Mouse (Mus musculus): ENCODE data around the gene Dnase1. TPM values are rescaled to one million over a fixed set of nuclear protein-coding genes. Genes with fewer than 3 reads are reported as not detected.
"Not testable (repeated sequence)": the region's sequence is repeated elsewhere in the genome, so short reads cannot be mapped to it uniquely, and the experiment has no call there.

Gene Dnase1
- 4.9 and 8.6 TPM in 2 replicates for polyA plus RNA-seq (2015; fragmentation: Nextera tagmentation; extraction: Ambion mirVana)

DNA sequence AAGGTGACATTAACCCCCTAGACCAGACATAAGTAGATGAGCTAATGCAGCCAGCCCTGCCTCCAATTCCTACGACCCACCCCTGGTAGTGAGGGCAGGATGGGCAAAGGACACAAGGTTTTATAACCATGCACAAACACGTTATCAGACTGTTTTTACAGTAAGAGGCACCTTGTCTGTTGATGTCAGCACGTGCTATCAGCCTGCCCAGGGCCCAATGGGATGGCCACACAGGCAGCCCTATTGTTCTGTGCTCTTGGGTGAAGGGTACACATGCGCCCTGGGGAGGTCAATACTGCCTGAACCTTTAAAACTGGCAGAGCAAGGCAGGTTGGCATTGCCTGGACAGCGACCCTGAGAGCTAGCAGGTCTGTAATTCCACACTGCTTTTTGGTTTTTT, at the start of gene Dnase1:
Gene Dnase1, plus strand, starts transcription at position 136 of the 400 bp plus-strand sequence.
- H3K36me3 ChIP-seq (ENCODE audit: control insufficient read depth, insufficient read depth) = peaks cover 16% of the 10 kb centered on the region; the same call in 1 of the 2 replicates
- H3K4me1 ChIP-seq (replicated peaks; ENCODE audit: control insufficient read depth, insufficient read depth, low read length) = no peaks in the 10 kb centered on the region
- no peaks in the 10 kb centered on the region for H3K9me3 ChIP-seq (ENCODE audit: control insufficient read depth, low read length)
- ATAC-seq = no peak
- H3K9ac ChIP-seq (replicated peaks; ENCODE audit: low read depth, low read length) = no peak within 1 kb of the TSS
- 91% methylated on average over 5 of the region's 5 CpGs for WGBS
- no peaks in the 10 kb centered on the region for H3K27me3 ChIP-seq (replicated peaks; ENCODE audit: control insufficient read depth, insufficient read depth, low read length)
- H3K4me3 ChIP-seq (replicated peaks; ENCODE audit: low read length) = no peak within 1 kb of the TSS
- H3K27ac ChIP-seq (ENCODE audit: low read length) = no peak within 1 kb of the TSS
- H3K4me2 ChIP-seq (ENCODE audit: low read length) = no peak within 1 kb of the TSS

DNA sequence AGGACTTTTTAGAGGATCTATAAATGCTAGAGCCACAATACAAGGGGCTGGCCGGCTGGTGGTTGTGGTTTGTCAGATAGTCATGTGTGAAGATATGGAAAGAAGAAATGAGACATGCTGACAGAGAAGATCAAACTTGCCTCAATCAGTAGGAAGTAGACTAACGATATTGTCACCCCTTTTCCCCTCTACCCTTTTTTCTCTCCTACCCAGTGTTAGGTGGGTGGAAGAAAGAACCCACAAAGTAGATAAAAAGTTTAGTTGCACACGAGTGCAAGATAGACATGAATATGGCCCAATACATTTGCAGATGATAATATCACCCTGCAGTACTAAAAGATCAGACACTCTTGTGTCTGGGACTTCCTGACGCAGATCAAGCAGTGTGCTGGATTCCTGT, 48.3 kb upstream of the Dnase1 start:
- H3K36me3 ChIP-seq (ENCODE audit: control insufficient read depth, insufficient read depth) = peaks cover 61% of the 10 kb centered on the region
- no peaks in the 10 kb centered on the region for H3K9me3 ChIP-seq (ENCODE audit: control insufficient read depth, low read length)
- H3K4me3 ChIP-seq (replicated peaks; ENCODE audit: low read length) = no peak overlapping the region
- H3K27ac ChIP-seq (ENCODE audit: low read length) = no peak overlapping the region
- no peaks in the 10 kb centered on the region for H3K27me3 ChIP-seq (replicated peaks; ENCODE audit: control insufficient read depth, insufficient read depth, low read length)
- ATAC-seq = no peak
- no peak overlapping the region for H3K4me2 ChIP-seq (ENCODE audit: low read length)
- H3K9ac ChIP-seq (replicated peaks; ENCODE audit: low read depth, low read length) = no peak overlapping the region
- WGBS = 90% methylated on average over 4 of the region's 4 CpGs
- no peaks in the 10 kb centered on the region for H3K4me1 ChIP-seq (replicated peaks; ENCODE audit: control insufficient read depth, insufficient read depth, low read length)

DNA sequence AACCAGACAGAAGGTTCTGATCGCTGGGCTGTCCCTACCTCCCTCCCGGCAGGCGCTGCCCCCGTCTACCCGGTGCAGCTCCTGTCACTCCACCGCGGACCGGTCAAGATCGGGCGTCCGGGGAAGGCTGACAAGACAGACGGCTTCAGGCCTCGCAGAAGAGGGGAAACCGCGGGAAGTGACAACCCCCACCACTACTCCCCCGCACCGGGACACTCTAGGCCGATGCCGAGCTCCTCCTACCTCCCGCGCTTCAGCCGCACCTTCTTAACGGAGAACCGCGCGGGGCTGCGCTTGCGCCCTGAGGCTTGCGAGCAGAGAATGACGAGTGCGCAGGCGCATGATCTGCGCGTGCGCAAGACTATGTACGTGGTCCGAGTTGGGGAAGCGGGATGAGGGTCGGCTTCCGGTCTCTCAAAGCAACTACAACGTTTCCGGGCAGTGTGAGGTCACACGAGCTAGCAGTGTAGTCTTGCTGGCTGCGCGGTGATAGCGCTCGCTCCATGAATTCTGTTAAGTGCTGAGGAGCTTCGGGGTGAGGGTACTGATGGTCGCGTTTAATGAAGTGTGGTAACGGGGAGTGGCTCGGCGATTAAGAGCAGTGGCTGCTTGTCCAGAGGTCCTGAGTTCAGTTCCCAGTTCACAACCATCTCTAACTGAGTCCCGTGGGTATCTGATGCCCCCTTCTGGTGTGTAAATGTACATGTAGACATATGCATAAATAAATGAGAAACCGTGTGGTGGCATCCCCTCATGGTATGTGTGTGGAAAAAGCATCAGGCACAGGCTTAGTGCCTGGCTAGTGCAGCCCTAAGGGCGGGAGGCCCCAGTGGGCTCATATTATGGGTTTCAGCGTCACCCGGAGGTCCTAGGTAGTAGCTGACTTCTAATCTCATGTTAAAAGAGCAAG, 33.0 kb upstream of the Dnase1 start, which contains the start of gene Slx4:
Gene Slx4, minus strand, starts transcription at position 282 of the 910 bp plus-strand sequence.
- no peaks in the 10 kb centered on the region; the same call in 1 of the 2 replicates for H3K9me3 ChIP-seq (ENCODE audit: control insufficient read depth, low read length)
- peak within 1 kb of the TSS; percentile 87 for H3K4me2 ChIP-seq (ENCODE audit: low read length)
- H3K4me3 ChIP-seq (replicated peaks; ENCODE audit: low read length) = peak within 1 kb of the TSS; percentile 88
- peak within 1 kb of the TSS; percentile 84 for H3K9ac ChIP-seq (replicated peaks; ENCODE audit: low read depth, low read length)
- H3K36me3 ChIP-seq (ENCODE audit: control insufficient read depth, insufficient read depth) = peaks cover 7% of the 10 kb centered on the region; the same call in 1 of the 2 replicates
- H3K27ac ChIP-seq (ENCODE audit: low read length) = peak within 1 kb of the TSS; percentile 87
- ATAC-seq = peak; percentile 97
- under 1% methylated on average over 58 of the region's 58 CpGs for WGBS
- no peaks in the 10 kb centered on the region for H3K27me3 ChIP-seq (replicated peaks; ENCODE audit: control insufficient read depth, insufficient read depth, low read length)
- H3K4me1 ChIP-seq (replicated peaks; ENCODE audit: control insufficient read depth, insufficient read depth, low read length) = peaks cover 15% of the 10 kb centered on the region

DNA sequence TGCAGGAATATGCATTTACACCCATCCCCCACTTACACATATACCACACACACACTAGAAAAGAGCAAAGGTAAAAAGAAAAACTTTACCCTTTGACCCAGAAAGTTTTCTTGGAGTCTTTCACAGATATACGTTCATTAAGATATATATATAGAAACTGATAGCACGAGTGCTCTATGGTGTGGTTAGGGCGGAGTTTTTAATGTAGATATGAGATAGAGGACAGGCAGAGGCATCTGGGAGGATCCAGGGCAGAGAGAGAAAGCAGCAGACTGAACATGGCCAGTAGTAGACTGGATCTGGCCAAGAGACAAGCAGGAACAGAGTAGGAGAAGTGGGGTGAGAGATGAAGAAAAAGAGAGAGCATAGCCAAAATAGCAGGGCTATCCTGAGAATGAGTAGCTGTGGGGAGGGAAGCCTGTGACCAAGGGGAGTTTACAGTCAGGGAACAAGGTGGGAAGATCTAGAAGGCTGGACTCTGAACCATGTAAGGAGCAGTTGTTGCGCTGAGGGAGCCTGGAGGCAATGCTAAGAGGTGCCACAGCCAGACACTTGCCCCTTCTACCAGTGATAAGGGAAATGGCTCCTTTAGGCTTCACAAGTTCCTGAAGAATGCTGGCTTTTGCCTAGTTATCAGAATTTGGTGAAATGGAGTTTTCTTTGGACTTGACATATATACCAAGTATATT, 23.7 kb upstream of the Dnase1 start:
- Histone ChIP-seq H3K9me3 (ENCODE audit: control insufficient read depth, low read length) (no peaks in the 10 kb centered on the region), H3K9ac (replicated peaks; ENCODE audit: low read depth, low read length) (no peak overlapping the region), H3K4me3 (replicated peaks; ENCODE audit: low read length) (no peak overlapping the region), H3K4me1 (replicated peaks; ENCODE audit: control insufficient read depth, insufficient read depth, low read length) (no peaks in the 10 kb centered on the region), H3K4me2 (ENCODE audit: low read length) (no peak overlapping the region), H3K27me3 (replicated peaks; ENCODE audit: control insufficient read depth, insufficient read depth, low read length) (no peaks in the 10 kb centered on the region), H3K27ac (ENCODE audit: low read length) (no peak overlapping the region), H3K36me3 (ENCODE audit: control insufficient read depth, insufficient read depth) (no peaks in the 10 kb centered on the region)
- WGBS = 80% methylated on average over 4 of the region's 4 CpGs
- no peak for ATAC-seq

DNA sequence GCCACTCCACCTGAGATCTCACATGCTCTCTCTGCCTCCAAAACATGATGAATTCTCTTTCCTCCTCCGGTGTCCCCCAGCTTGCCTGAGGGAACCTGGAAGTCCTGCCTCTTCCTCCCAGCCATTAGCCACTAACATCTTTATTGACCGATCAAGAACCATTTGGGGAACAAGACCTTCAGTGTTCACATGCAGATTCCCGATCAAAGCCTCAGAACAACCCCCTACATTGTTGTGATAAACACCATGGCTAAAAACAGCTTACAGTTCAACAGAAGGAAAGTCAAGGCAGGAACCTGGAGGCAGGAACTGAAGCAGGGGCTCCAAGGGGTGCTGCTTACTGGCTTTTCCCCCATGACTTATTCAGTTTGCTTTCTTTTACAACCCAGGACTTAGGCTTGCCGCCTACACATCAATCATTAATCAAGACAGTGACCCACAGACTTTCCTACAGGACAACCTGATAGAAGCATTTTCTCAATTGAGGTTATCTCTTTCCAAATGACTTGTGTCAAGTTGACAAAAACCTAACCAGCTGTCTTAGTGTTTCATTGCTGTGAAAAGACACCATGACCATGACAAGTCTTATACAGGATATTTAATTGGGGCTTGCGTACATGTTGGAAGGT, 22.6 kb upstream of the Dnase1 start:
- Histone ChIP-seq H3K4me2 (ENCODE audit: low read length) (no peak overlapping the region), H3K27ac (ENCODE audit: low read length) (no peak overlapping the region), H3K9ac (replicated peaks; ENCODE audit: low read depth, low read length) (no peak overlapping the region), H3K36me3 (ENCODE audit: control insufficient read depth, insufficient read depth) (no peaks in the 10 kb centered on the region), H3K27me3 (replicated peaks; ENCODE audit: control insufficient read depth, insufficient read depth, low read length) (no peaks in the 10 kb centered on the region), H3K4me3 (replicated peaks; ENCODE audit: low read length) (no peak overlapping the region), H3K4me1 (replicated peaks; ENCODE audit: control insufficient read depth, insufficient read depth, low read length) (no peaks in the 10 kb centered on the region), H3K9me3 (ENCODE audit: control insufficient read depth, low read length) (no peaks in the 10 kb centered on the region)
- no peak for ATAC-seq
- WGBS = 86% methylated on average over 5 of the region's 5 CpGs

DNA sequence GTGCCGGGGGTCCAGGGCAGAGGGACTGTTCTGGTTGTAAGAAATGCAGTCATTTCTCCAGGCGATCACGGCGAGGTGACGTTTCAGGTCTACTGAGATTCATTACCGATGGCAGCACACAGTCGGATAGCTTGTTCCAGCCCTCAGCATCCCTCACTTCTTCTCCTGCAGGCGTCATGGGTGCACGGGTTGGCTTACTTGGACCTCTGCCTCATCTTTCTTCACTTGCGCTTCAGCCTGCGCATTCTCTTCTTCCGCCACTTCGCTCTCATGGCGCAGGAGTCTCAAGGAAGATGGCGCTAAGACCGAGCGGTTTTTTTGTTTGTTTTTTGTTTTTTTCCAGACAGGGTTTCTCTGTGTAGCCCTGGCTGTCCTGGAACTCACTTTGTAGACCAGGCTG, 20.0 kb upstream of the Dnase1 start:
- ATAC-seq; H3K9ac ChIP-seq (replicated peaks; ENCODE audit: low read depth, low read length); H3K4me3 ChIP-seq (replicated peaks; ENCODE audit: low read length); H3K36me3 ChIP-seq (ENCODE audit: control insufficient read depth, insufficient read depth); H3K4me1 ChIP-seq (replicated peaks; ENCODE audit: control insufficient read depth, insufficient read depth, low read length); H3K27me3 ChIP-seq (replicated peaks; ENCODE audit: control insufficient read depth, insufficient read depth, low read length); H3K27ac ChIP-seq (ENCODE audit: low read length); H3K9me3 ChIP-seq (ENCODE audit: control insufficient read depth, low read length); H3K4me2 ChIP-seq (ENCODE audit: low read length): not testable (repeated sequence)
- 81% methylated on average over 17 of the region's 17 CpGs for WGBS

DNA sequence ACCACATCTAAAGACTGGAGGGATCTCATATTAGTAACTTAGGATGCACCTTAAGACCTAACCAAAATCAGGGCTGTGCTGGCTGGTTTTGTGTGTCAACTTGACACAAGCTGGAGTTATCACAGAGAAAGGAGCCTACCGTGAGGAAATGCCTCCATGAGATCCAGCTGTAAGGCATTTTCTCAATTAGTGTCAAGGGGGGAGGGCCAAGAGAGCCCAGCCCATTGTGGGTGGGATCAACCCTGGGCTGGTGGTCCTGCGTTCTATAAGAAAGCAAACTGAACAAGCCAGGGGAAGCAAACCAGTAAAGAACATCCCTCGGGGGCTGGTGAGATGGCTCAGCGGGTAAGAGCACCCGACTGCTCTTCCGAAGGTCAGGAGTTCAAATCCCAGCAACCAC, 19.3 kb upstream of the Dnase1 start:
- H3K4me3 ChIP-seq (replicated peaks; ENCODE audit: low read length); ATAC-seq; H3K36me3 ChIP-seq (ENCODE audit: control insufficient read depth, insufficient read depth); H3K9me3 ChIP-seq (ENCODE audit: control insufficient read depth, low read length); H3K4me2 ChIP-seq (ENCODE audit: low read length); H3K9ac ChIP-seq (replicated peaks; ENCODE audit: low read depth, low read length); H3K27ac ChIP-seq (ENCODE audit: low read length); H3K27me3 ChIP-seq (replicated peaks; ENCODE audit: control insufficient read depth, insufficient read depth, low read length); H3K4me1 ChIP-seq (replicated peaks; ENCODE audit: control insufficient read depth, insufficient read depth, low read length): not testable (repeated sequence)
- 81% methylated on average over 6 of the region's 6 CpGs for WGBS

DNA sequence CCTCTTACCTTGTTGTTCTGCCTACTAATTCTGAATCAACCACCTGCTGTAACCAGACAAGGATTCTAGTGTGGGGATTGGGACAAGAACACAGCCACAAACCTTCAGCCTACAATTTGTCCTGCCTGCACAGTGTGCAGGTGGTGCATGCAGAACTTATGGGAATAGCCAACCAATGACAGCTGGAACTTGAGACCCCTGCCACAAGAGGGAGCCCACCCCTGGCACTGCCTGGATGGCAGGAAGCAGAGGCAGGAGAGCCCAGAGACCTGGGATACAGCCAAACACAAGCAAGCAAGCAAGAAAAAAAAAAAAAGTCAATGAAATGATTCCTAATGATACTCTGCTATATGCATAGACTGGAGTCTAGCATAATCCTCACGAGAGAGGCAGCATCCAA, 15.5 kb upstream of the Dnase1 start:
- Histone ChIP-seq H3K9me3 (ENCODE audit: control insufficient read depth, low read length) (no peaks in the 10 kb centered on the region), H3K36me3 (ENCODE audit: control insufficient read depth, insufficient read depth) (no peaks in the 10 kb centered on the region), H3K4me3 (replicated peaks; ENCODE audit: low read length) (no peak overlapping the region), H3K4me1 (replicated peaks; ENCODE audit: control insufficient read depth, insufficient read depth, low read length) (no peaks in the 10 kb centered on the region), H3K27me3 (replicated peaks; ENCODE audit: control insufficient read depth, insufficient read depth, low read length) (no peaks in the 10 kb centered on the region), H3K27ac (ENCODE audit: low read length) (no peak overlapping the region), H3K4me2 (ENCODE audit: low read length) (no peak overlapping the region), H3K9ac (replicated peaks; ENCODE audit: low read depth, low read length) (no peak overlapping the region)
- 78% methylated on average over 1 of the region's 1 CpGs for WGBS
- ATAC-seq = no peak

DNA sequence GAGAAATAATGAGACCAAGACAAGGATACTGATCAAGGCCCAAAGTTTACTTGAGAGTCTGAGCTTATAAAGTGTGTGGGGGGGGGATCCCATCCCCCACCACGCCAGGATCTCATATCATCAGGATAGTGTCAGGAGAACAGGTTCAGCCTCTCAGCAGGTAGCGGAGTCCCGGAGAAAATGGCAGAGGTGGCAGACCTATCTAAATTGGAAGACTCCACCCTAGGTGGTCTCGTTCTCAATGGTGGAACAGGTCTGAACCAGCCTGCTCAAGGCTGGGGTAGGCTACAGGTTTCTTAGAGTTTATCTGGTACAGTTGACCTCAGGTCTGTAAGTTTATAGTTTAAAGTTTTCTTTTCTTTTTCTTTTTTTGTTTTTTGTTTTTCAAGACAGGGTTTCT, 14.0 kb upstream of the Dnase1 start:
- H3K36me3 ChIP-seq (ENCODE audit: control insufficient read depth, insufficient read depth) = no peaks in the 10 kb centered on the region
- no peak overlapping the region for H3K4me2 ChIP-seq (ENCODE audit: low read length)
- ATAC-seq = no peak
- 72% methylated on average over 4 of the region's 4 CpGs for WGBS
- no peak overlapping the region for H3K27ac ChIP-seq (ENCODE audit: low read length)
- no peaks in the 10 kb centered on the region for H3K9me3 ChIP-seq (ENCODE audit: control insufficient read depth, low read length)
- no peaks in the 10 kb centered on the region for H3K4me1 ChIP-seq (replicated peaks; ENCODE audit: control insufficient read depth, insufficient read depth, low read length)
- H3K4me3 ChIP-seq (replicated peaks; ENCODE audit: low read length) = no peak overlapping the region
- H3K27me3 ChIP-seq (replicated peaks; ENCODE audit: control insufficient read depth, insufficient read depth, low read length) = no peaks in the 10 kb centered on the region
- H3K9ac ChIP-seq (replicated peaks; ENCODE audit: low read depth, low read length) = no peak overlapping the region
